Mouse (Mus musculus): ENCODE data around the gene Phf20. TPM values are rescaled to one million over a fixed set of nuclear protein-coding genes. Genes with fewer than 3 reads are reported as not detected.

Gene Phf20
- total RNA-seq, 2 experiments from 2014 or later: 30.8 to 31.4 TPM

DNA sequence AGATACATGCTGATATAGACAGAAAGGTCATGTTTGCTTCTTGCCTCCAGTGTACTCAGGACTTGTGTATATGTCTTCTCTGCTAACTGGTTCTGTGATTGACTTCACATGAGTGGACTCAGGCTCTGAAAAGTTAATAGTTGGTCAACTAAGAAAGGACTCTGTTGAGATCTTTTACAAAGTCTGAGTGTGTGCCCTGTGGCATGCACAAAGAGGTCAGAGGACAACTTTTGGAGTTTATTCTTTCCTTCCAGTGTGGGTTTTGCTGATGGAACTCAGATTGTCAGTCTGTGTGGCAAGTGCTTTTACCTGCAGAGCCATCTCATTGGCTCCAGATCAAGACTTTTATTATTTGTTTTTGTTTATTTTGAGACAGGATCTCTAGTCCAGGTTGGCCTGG is 54.5 kb downstream of the Phf20 start:
- Histone ChIP-seq H3K4me3 (no peak overlapping the region), H3K27ac (no peak overlapping the region)
- intact Hi-C loops (cut with DNase I): no loop called here
- DNase-seq: no peak
- TF ChIP-seq CTCF (IDR thresholded peaks at IDR 0.05): no peak

DNA sequence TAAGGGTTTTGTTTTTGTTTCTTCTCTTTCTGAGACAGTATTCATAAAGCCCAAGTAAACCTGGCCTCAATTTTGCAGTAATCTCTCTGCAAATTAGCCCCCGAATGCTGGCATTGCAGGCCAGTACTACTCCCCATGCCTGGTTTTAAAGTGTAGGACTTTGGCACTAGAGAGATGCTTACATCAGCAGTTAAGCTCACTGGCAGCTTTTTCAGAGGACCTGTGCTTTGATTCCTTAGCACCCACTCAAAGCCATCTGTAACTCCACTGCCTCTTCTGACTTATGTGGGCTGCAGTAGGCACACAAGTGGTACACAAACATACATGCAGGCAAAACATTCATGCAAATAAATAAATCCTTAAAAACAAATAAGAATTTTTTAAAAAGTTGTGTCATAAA is 55.0 kb downstream of the Phf20 start:
- intact Hi-C loops (cut with DNase I): no loop called here
- H3K4me3 ChIP-seq: no peak overlapping the region
- no peak overlapping the region for H3K27ac ChIP-seq
- no peak for DNase-seq
- no peak for TF ChIP-seq CTCF (IDR thresholded peaks at IDR 0.05)

- no peak for TF ChIP-seq CTCF (IDR thresholded peaks at IDR 0.05)
- Histone ChIP-seq H3K4me3 (no peak overlapping the region), H3K27ac (peak overlapping the region; percentile 74)
- intact Hi-C loops (cut with DNase I): loop anchor here (5.0 kb wide), 1 partner anchor 80 kb away; no protein-coding TSS in a partner anchor
- DNase-seq: peak; percentile 42
Observed at GRCm38 (mm10) chr2:156257051-156257450, 60.8 kb downstream of the Phf20 start.

DNA sequence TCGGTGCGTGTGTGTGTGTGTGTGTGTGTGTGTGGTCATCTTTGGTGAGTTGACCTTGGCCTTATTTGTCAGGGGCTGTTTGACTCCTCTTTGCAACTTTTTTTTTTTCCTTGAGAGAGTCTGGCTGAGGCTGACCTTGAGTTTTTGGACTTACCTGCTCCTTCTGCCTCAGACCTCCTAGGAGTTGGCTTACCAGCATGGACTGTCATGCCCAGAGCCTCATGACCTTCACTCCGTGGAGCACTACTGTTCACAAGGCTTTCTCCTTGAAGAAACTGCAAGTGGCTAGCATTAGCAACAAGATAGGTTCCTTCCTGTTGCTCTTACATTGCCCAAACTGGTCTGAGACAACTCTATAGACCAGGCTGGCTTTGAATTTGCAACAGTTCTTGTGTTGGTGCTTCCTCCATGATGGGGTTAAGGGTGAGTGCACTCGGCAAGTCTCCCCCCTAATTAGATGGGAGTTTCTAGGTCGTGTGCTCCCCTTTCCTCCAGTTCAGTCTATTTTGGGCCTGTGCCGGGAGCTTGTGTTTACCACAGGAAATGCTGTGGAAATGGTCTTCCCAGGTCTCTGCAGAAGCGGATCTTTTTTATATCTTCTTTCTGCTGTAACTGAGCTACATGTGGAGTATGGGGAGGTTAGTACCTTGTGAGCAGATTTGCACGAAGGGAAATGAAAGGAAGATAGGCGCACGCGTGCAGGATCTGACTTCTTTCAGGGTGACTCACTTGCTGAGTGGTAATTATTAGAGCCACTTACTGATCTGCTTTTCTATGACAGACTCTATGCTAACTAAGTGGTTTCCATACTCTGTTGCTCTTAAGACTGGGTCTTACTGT is 61.9 kb downstream of the Phf20 start:
- Histone ChIP-seq H3K27ac (peak overlapping the region; percentile 74), H3K4me3 (peak overlapping the region; percentile 27)
- no peak for DNase-seq
- intact Hi-C loops (cut with DNase I): loop anchor here (5.0 kb wide), 1 partner anchor 81 kb away; no protein-coding TSS in a partner anchor
- no peak for TF ChIP-seq CTCF (IDR thresholded peaks at IDR 0.05)

- Histone ChIP-seq H3K27ac (no peak overlapping the region), H3K4me3 (no peak overlapping the region)
- no peak for DNase-seq
- intact Hi-C loops (cut with DNase I): no loop called here
- peak; percentile 51 for TF ChIP-seq CTCF (IDR thresholded peaks at IDR 0.05)
Observed at GRCm38 (mm10) chr2:156260968-156261367, 64.7 kb downstream of the Phf20 start.

DNA sequence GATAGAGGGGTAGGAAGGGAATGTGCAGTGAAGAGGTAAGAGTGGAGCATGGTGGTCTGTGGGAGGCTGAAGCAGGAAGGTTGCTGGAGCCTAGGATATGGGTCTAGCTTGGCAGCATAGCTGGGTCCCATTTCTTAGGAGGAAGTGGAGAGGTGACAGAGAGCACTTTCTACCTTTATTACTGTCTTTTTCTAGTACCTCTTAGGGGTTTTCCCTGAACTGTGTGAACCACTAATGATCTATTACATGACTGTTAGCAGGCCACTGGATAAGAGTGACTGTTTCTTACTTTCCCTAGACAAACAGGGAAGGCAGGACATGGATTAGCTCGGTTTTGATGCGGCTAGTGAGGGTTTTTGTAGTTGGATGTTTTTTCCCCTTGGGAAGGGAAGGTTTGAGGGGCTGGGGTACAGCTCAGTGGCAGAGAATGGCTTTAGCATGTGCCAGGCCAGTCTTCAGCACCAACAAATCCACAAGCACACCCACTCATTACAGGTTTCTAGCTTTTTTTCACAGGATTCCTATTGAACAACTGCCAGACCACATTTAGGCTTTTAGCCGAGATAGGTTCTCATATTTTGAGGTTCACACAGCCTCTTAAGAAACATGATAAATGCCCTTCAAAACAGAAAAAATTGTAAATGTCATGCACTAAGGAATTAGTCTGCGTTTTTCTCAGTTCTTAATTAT is 67.1 kb downstream of the Phf20 start:
- intact Hi-C loops (cut with DNase I): no loop called here
- TF ChIP-seq CTCF (IDR thresholded peaks at IDR 0.05): no peak

DNA sequence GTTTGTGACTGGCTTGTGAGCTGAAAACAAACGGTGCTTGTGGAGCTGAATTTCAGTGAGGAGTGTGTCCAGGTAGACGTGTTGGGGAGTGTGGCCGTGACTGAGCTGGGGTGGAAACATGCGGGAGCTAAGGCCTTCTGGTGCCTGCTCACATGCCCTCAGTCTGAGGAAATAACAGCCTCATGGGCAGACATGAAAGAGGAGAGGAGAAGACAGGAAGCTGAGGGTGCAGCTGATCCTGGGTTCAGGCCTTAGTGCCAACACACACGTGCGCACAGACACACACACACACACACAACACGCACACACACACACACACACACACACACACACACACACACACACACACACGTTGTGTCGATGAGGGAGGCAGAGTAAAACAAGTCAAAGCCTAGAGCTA is 71.4 kb downstream of the Phf20 start:
- no peak for TF ChIP-seq CTCF (IDR thresholded peaks at IDR 0.05)
- Histone ChIP-seq H3K27ac (no peak overlapping the region), H3K4me3 (no peak overlapping the region)
- DNase-seq: no peak
- intact Hi-C loops (cut with DNase I): no loop called here

More for the DNA sequence above, 67.1 kb downstream of the Phf20 start:
- Histone ChIP-seq H3K4me3 (no peak overlapping the region), H3K27ac (no peak overlapping the region)
- no peak for DNase-seq

DNA sequence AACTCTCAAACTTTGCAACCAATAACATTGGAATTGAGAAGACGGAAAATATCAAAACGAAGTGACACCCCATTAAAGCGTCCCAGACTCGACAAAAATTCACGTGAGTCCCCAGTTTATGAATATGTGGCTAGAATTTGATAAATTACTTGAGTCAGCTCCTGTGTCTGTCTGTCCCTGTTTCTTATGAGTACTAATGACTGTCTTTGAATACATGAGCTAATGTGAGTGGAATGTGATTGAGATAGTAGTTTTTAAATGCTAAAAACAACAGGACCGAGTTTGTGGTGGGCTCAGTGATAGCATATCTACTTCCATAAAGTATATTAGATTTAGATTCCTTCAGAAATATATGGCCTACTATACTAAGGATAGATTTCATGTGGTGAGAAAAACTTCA is 76.3 kb downstream of the Phf20 start:
- no peak overlapping the region for H3K27ac ChIP-seq
- intact Hi-C loops (cut with DNase I): loop anchor here (10.0 kb wide), 1 partner anchor 308 kb away; no protein-coding TSS in a partner anchor
- no peak for TF ChIP-seq CTCF (IDR thresholded peaks at IDR 0.05)

GRCm38 (mm10) chr2:156278226-156279017 is 82.2 kb downstream of the Phf20 start:
- H3K27ac ChIP-seq: peak overlapping the region; percentile 90
- intact Hi-C loops (cut with DNase I): loop anchor here (2.0 to 10.0 kb wide), 2 partner anchors 98 to 314 kb away; partner anchors contain the start of gene Rbm39
- TF ChIP-seq CTCF (IDR thresholded peaks at IDR 0.05): peak; percentile 98; the same call in 1 of the 2 replicates
- H3K4me3 ChIP-seq: peak overlapping the region; percentile 38
- DNase-seq: peak; percentile 86

More for the DNA sequence above, 76.3 kb downstream of the Phf20 start:
- H3K4me3 ChIP-seq: no peak overlapping the region
- DNase-seq: no peak

- H3K4me3 ChIP-seq: no peak overlapping the region
- no peak for TF ChIP-seq CTCF (IDR thresholded peaks at IDR 0.05)
- DNase-seq: peak; percentile 31
- intact Hi-C loops (cut with DNase I): loop anchor here (5.0 kb wide), 1 partner anchor 129 kb away; no protein-coding TSS in a partner anchor
- no peak overlapping the region for H3K27ac ChIP-seq
Observed at GRCm38 (mm10) chr2:156281227-156281626, 85.0 kb downstream of the Phf20 start.

DNA sequence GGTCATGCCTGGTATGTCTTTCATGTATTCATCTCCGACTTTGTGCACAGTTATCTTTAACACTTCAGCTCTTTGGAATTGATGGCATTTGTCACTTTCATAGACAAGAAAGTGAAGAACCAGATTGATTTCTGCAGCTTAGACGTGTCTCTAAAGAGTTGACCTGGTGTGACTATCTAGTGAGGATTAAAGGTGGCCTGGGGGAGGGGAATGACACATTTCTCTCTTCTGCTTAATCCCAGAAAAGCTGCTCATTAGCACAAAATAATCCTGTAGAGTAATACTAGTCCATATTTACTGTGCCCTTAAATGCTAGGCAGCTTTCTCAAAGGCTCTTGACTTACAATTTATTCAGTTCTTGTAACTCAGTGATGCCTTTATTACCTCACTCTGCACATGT is 88.9 kb downstream of the Phf20 start:
- TF ChIP-seq CTCF (IDR thresholded peaks at IDR 0.05): no peak
- intact Hi-C loops (cut with DNase I): no loop called here
- no peak for DNase-seq
- no peak overlapping the region for H3K4me3 ChIP-seq
- H3K27ac ChIP-seq: no peak overlapping the region

- H3K27ac ChIP-seq: no peak overlapping the region
- H3K4me3 ChIP-seq: no peak overlapping the region
- TF ChIP-seq CTCF (IDR thresholded peaks at IDR 0.05): 0 out of 2 replicates have a peak, but pooled peaks have one; percentile 1
- intact Hi-C loops (cut with DNase I): no loop called here
- DNase-seq: no peak
Observed at GRCm38 (mm10) chr2:156286733-156287132, 90.5 kb downstream of the Phf20 start.
